Mouse (Mus musculus) liver, embryonic 13.5 days (tissue): ENCODE results near the gene Lrp2. TPM values are rescaled to one million over a fixed set of nuclear protein-coding genes. Genes with fewer than 3 reads are reported as not detected.
"Not testable (repeated sequence)": the region's sequence is repeated elsewhere in the genome, so short reads cannot be mapped to it uniquely, and the experiment has no call there.

Source experiments
- ATAC-seq: fragments of 200-750 bp; cut with Nextera tagmentation; 2 replicates; pipeline ENCODE4 v1.8.0; 2017; ENCODE audit warnings: low read depth, mild to moderate bottlenecking, moderate number of reproducible peaks, moderate library complexity
- DNase-seq: peaks from one replicate; pipeline ENCODE4 v3.0.0; 2022
- H3K27ac ChIP-seq: fragments of 300-500 bp; sonication (generic); 2 replicates; pipeline ENCODE4 v1.5.1; 2015; ENCODE audit warnings: moderate library complexity, mild to moderate bottlenecking, inconsistent platforms
- H3K27me3 ChIP-seq: fragments of 300-500 bp; sonication (generic); 2 replicates; pipeline ENCODE4 v1.6.1; 2015; ENCODE audit warnings: mild to moderate bottlenecking, inconsistent platforms
- H3K36me3 ChIP-seq: fragments of 300-500 bp; sonication (generic); 2 replicates; pipeline ENCODE4 v1.6.1; 2015; ENCODE audit warnings: mild to moderate bottlenecking, inconsistent platforms
- H3K4me1 ChIP-seq: fragments of 300-500 bp; sonication (generic); replicated peaks from 2 replicates; pipeline ENCODE4 v1.6.1; 2015; ENCODE audit warnings: inconsistent platforms
- H3K4me2 ChIP-seq: fragments of 300-500 bp; sonication (generic); 2 replicates; pipeline ENCODE4 v1.6.1; 2015; ENCODE audit warnings: inconsistent platforms, mild to moderate bottlenecking, moderate library complexity
- H3K4me3 ChIP-seq: fragments of 300-500 bp; sonication (generic); replicated peaks from 2 replicates; pipeline ENCODE4 v1.5.1; 2015; ENCODE audit warnings: mild to moderate bottlenecking, inconsistent platforms
- H3K9ac ChIP-seq: fragments of 300-500 bp; sonication (generic); 2 replicates; pipeline ENCODE4 v1.6.1; 2015; ENCODE audit warnings: mild to moderate bottlenecking, inconsistent platforms
- H3K9me3 ChIP-seq: fragments of 300-500 bp; sonication (generic); replicated peaks from 2 replicates; pipeline ENCODE4 v1.6.1; 2016; ENCODE audit warnings: inconsistent platforms
- WGBS: fragments of 180-500 bp; shearing (Covaris S2); methylation state at CpG from one replicate; pipeline ENCODE4 v1.1.7; 2015; ENCODE audit not compliant: insufficient replicate concordance; 5-methylcytosine and 5-hydroxymethylcytosine counted together
- polyA plus RNA-seq: library from polyadenylated mRNA; unstranded; fragments of >200 nt; fragmentation: Nextera tagmentation; extraction: Ambion mirVana; gene quantifications from 2 replicates; pipeline ENCODE4 v1.2.1, GENCODE M21; 2015

Gene Lrp2
- polyA plus RNA-seq, 1 experiment from 2014 or later, result 0.06 TPM

DNA sequence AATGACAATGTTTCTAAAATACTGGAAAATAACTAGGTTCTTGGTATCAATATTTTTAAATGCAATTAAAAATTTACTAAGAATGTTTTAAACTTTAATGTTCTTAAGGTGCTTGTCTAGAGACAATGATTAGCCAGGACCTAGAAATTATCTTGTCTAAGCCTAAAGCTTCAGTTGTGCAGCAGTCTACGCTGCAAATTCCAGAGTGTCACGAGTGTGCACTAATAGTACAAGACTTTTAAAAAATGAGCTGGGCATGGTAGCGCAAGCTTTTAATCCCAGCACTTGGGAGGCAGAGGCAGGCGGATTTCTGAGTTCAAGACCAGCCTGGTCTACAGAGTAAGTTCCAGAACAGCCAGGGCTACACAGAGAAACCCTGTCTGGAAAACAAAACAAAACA is 3.8 kb downstream of the Lrp2 start:
- H3K9ac ChIP-seq, H3K9me3 ChIP-seq, DNase-seq, ATAC-seq, H3K27ac ChIP-seq, H3K4me2 ChIP-seq, H3K4me3 ChIP-seq, H3K36me3 ChIP-seq: not testable (repeated sequence)
- H3K4me1 ChIP-seq, result peaks cover 13% of the 10 kb centered on the region
- peaks cover 52% of the 10 kb centered on the region for H3K27me3 ChIP-seq
- WGBS, result 75% methylated on average over 4 of the region's 4 CpGs

DNA sequence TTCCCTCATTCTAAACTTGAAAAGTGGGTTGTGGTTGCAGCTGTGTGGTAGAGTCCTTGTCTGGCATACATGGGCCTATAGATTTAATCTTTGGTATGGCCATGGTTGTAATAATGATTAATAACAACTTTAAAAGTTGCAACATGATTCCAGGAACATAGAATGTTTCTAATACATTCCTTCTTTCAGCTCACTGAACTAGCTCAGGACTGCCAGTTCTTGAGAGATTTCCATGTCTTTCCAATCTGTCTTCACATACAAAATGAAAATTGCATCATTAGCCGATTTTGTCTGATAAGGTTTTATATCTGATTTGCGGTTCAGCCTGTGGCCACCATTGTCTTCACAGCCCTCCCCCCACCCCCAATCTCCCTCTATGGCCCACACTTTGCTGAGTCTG is 5.8 kb downstream of the Lrp2 start:
- DNase-seq (no peak), ATAC-seq (no peak)
- no peaks in the 10 kb centered on the region for H3K36me3 ChIP-seq
- peaks cover 2% of the 10 kb centered on the region; the same call in 1 of the 2 replicates for H3K4me1 ChIP-seq
- no peak overlapping the region for H3K27ac ChIP-seq
- peaks cover 32% of the 10 kb centered on the region for H3K27me3 ChIP-seq
- H3K4me3 ChIP-seq, result no peak overlapping the region
- no peak overlapping the region for H3K4me2 ChIP-seq
- 65% methylated on average over 2 of the region's 2 CpGs for WGBS
- no peak overlapping the region for H3K9ac ChIP-seq
- H3K9me3 ChIP-seq, result no peaks in the 10 kb centered on the region

DNA sequence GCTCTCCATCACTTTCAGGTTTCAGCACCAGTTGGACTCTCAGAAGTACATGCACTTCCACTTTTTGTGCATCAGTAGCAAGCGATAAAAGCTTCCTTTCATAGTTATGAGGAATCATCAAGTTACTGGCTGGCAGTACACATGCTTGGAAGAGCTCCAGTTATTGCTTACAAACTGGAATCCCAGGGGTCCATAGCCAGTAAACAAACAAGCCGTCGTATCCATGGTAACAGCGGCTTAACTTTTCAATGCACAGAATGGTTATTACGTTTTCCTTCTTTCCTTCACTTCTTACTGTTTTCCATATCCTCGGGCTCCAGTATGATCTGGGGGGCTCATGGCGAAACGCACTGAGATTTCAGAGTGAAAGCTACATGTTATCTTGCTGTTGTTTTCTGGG is 7.7 kb downstream of the Lrp2 start:
- DNase-seq, result no peak
- Histone ChIP-seq H3K9ac (no peak overlapping the region), H3K4me2 (no peak overlapping the region), H3K27me3 (peaks cover 13% of the 10 kb centered on the region), H3K36me3 (no peaks in the 10 kb centered on the region), H3K4me3 (no peak overlapping the region), H3K9me3 (no peaks in the 10 kb centered on the region), H3K4me1 (no peaks in the 10 kb centered on the region), H3K27ac (no peak overlapping the region)
- no peak for ATAC-seq
- 67% methylated on average over 8 of the region's 8 CpGs for WGBS

DNA sequence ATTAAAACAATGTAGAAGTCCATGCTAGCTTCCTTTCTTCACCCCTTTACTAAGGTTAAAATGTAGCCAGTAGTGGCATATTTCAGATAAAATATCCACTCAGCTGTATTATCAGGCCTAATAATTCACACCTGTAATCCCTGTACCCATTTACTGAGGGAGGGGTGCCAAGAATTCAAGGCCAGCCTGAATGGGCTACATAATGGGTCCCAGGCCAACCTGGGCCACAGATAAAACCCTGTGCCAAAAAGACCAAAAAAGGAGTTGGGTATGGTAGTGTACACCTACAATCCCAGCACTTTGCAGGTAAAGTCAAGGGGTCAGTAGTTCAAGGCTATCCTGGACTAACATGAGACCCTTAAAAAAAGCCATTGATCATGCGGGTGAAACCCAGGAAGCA is 9.3 kb downstream of the Lrp2 start:
- no peaks in the 10 kb centered on the region for H3K9me3 ChIP-seq
- no peaks in the 10 kb centered on the region for H3K4me1 ChIP-seq
- H3K36me3 ChIP-seq, result no peaks in the 10 kb centered on the region
- no peak overlapping the region for H3K4me3 ChIP-seq
- H3K27me3 ChIP-seq, result 0 out of 2 replicates have a peak, but pooled peaks cover 4% of the 10 kb centered on the region
- H3K9ac ChIP-seq, result no peak overlapping the region
- 79% methylated on average over 1 of the region's 1 CpGs for WGBS
- no peak for ATAC-seq
- H3K27ac ChIP-seq, result no peak overlapping the region
- no peak overlapping the region for H3K4me2 ChIP-seq
- DNase-seq, result no peak

DNA sequence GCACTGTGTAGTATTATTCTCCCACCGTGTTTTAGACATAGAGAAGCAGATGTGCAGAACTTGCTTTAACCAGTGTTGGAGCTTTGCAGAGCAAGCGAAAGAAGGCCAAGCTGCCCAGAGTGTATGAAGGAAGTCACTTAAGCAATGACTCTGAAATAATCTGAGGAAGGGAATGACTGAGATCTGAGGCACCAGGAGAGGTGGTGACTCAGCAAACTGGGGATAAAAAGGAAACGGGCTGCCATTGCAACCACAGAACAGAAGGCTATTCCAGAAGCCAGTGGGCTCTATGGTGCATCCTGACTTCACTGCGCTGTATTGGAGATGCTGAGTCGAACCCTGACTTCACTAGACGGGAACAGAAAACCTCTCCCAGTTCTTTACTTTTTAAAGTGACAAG is 10.9 kb downstream of the Lrp2 start:
- H3K9ac ChIP-seq, result no peak overlapping the region
- no peak for ATAC-seq
- H3K9me3 ChIP-seq, result no peaks in the 10 kb centered on the region
- H3K27ac ChIP-seq, result no peak overlapping the region
- H3K36me3 ChIP-seq, result no peaks in the 10 kb centered on the region
- H3K4me1 ChIP-seq, result no peaks in the 10 kb centered on the region
- no peak for DNase-seq
- H3K4me2 ChIP-seq, result no peak overlapping the region
- no peaks in the 10 kb centered on the region for H3K27me3 ChIP-seq
- H3K4me3 ChIP-seq, result no peak overlapping the region
- 24% methylated on average over 6 of the region's 6 CpGs for WGBS

DNA sequence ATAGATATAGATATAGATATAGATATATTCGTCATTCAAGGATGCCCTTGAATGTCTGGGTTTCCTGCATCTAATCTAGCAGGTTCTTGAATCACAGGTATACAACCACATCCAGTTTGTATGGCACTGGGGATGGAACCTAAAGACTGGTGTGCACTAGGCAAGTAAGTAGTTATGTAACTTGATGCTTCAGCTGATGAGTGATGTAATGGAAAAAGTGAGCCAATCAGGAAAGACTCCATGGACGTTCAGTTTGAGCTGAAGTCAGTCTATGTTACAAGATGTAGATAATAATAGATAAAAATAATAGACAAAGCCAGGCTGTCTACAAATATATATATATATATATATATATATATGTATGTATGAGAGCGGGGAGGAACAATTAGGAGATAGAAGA is 11.6 kb downstream of the Lrp2 start:
- ATAC-seq, result no peak
- Histone ChIP-seq H3K9ac (no peak overlapping the region), H3K36me3 (no peaks in the 10 kb centered on the region), H3K4me3 (no peak overlapping the region), H3K4me1 (no peaks in the 10 kb centered on the region), H3K4me2 (no peak overlapping the region), H3K27me3 (no peaks in the 10 kb centered on the region), H3K9me3 (no peaks in the 10 kb centered on the region), H3K27ac (no peak overlapping the region)
- 50% methylated on average over 3 of the region's 3 CpGs for WGBS
- no peak for DNase-seq

DNA sequence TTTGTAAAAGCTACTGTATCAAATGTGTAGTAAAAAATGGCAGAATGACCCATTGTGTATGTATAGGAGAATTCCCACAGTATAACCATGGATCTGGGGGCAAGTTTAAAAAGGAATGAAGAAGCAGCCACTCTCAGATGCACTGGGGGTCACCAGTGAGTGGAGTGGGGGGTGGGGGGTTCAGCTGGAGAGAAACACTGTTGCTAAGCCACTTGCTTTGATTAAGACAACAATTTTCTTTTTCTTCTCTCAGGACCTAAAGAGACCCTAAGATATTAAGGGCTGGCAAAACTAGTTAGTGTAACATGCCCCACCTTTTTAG is 12.2 kb downstream of the Lrp2 start:
- Histone ChIP-seq H3K27me3 (no peaks in the 10 kb centered on the region), H3K27ac (no peak overlapping the region), H3K9ac (no peak overlapping the region), H3K9me3 (no peaks in the 10 kb centered on the region), H3K4me3 (no peak overlapping the region), H3K4me2 (no peak overlapping the region), H3K36me3 (no peaks in the 10 kb centered on the region), H3K4me1 (no peaks in the 10 kb centered on the region)
- ATAC-seq (no peak), DNase-seq (no peak)

DNA sequence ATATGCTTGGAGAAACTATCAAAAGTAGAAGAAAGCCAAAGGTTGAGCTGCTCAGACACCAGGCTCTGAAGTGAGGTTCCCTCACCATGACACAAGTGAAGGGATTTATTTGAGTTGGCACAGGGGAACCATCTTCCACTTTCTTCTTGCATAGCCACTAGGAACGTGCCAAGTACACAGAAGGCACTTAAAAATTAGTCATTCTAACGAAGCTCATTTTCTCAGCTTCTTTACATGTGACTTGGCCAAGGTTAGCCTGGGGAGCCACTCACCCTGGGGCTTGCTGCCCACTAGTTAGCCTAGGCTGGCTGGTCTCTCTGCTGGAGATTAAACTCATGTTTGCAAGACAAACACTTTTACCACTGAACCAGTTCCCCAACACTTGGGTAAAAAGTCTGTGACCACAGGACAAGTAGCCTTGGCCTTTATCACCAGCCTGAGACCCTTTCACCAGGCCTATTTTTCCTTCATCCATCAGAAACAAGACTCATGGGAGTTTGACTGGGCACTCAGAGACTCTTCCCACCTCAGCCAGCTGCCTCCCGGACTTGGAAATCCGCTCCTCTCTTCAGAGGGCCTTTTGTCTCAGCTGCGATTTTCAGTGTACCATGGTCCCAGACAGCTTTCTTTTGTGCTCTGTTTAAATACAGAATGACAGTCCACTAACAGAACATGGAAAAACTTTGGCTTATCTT is 12.7 kb downstream of the Lrp2 start:
- WGBS, result 66% methylated on average over 5 of the region's 5 CpGs
- H3K4me2 ChIP-seq, result no peak overlapping the region
- H3K9ac ChIP-seq, result no peak overlapping the region
- no peak for ATAC-seq
- no peak overlapping the region for H3K27ac ChIP-seq
- H3K36me3 ChIP-seq, result no peaks in the 10 kb centered on the region
- no peak overlapping the region for H3K4me3 ChIP-seq
- no peaks in the 10 kb centered on the region for H3K9me3 ChIP-seq
- H3K4me1 ChIP-seq, result no peaks in the 10 kb centered on the region
- no peaks in the 10 kb centered on the region for H3K27me3 ChIP-seq
- DNase-seq, result no peak

DNA sequence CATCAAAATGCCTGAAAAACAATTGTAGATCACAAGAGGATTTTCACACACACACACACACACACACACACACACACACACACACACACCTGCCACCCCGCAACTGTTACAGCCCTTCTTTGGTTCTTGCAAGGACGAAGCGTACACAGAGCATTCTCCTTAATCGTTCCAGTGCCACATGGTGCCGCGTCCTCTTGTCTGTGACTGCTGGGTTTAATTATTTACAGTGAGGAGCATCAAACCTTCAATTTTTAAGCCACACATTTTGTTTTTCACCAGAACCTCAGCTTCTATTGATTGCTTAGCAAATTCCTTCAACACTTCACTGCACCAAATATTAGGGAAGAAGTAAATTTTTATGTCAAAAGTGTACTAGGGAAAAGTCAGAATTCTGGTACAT is 15.3 kb downstream of the Lrp2 start:
- DNase-seq (no peak), ATAC-seq (no peak)
- no peak overlapping the region for H3K27ac ChIP-seq
- H3K36me3 ChIP-seq, result no peaks in the 10 kb centered on the region
- H3K4me2 ChIP-seq, result no peak overlapping the region
- H3K27me3 ChIP-seq, result no peaks in the 10 kb centered on the region
- H3K4me1 ChIP-seq, result no peaks in the 10 kb centered on the region
- H3K9me3 ChIP-seq, result no peaks in the 10 kb centered on the region
- 70% methylated on average over 6 of the region's 6 CpGs for WGBS
- H3K4me3 ChIP-seq, result no peak overlapping the region
- no peak overlapping the region for H3K9ac ChIP-seq

DNA sequence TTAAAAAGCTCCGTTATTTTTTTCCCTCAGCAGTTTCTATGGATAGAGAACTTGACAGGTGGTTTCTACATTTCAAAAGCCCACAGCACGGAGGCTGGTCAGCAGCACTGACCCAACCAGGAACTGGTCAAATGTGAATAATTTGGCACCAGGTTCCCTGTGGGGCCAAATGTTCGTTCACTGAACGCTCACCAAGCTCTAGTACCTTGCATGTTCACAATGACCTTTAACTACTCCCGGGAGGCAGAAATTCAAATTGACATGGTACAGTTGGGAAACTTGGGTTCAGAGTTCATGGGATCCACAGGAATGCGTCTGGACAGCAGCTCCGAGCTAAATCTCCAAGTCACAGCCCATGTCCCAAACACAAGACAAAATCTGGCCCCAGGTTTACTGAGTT is 19.6 kb downstream of the Lrp2 start:
- Histone ChIP-seq H3K36me3 (no peaks in the 10 kb centered on the region), H3K9ac (no peak overlapping the region), H3K27me3 (no peaks in the 10 kb centered on the region), H3K9me3 (no peaks in the 10 kb centered on the region), H3K4me2 (no peak overlapping the region), H3K4me1 (peaks cover 11% of the 10 kb centered on the region), H3K4me3 (no peak overlapping the region), H3K27ac (no peak overlapping the region)
- 63% methylated on average over 7 of the region's 7 CpGs for WGBS
- no peak for ATAC-seq
- DNase-seq, result no peak

DNA sequence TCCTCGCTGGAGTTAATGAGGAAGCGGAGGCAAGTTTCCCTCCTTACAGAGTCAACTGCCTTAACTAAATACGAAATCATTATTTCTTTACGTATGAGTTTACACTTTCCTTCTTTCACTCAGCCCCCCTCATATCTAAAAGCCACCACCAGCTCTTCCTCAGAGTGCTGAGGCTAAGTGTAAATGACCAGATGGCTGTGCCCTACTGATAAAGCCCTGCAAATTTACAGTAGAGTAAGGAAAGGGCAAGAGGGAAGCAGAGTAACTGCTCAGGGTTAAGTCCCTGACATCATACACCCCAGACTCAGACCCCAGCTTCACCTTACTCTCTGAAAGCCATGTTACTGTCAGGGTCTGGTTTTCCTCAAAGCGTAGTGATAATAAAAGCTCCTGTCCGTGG is 22.4 kb downstream of the Lrp2 start:
- ATAC-seq, result peak; percentile 79
- H3K4me2 ChIP-seq, result no peak overlapping the region

DNA sequence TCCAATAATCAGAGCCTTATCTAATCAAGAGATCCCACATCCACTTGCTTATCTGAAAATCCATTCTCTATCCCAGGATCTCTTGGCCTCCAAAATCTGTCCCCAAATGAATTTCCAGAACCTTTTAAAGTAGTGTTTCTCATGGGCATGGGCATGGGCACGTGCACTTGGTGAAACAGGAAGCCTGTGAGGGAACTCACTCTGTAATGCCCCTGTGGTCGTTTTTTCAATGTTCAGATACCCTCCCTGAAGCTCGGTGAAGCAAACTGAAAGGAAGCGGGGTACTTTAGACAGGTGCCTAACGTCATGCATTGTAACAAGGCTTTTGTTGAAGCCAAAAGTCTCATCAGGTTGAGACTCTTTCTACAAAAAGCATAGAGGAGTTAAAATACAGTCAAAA is 23.1 kb downstream of the Lrp2 start:
- ATAC-seq (no peak), DNase-seq (no peak)
- Histone ChIP-seq H3K9me3 (no peaks in the 10 kb centered on the region), H3K4me3 (no peak overlapping the region), H3K4me1 (peaks cover 11% of the 10 kb centered on the region), H3K27me3 (peaks cover 7% of the 10 kb centered on the region; the same call in 1 of the 2 replicates), H3K9ac (no peak overlapping the region), H3K4me2 (no peak overlapping the region), H3K36me3 (no peaks in the 10 kb centered on the region), H3K27ac (no peak overlapping the region)
- WGBS, result 23% methylated on average over 5 of the region's 5 CpGs

More for the DNA sequence above, 22.4 kb downstream of the Lrp2 start:
- no peaks in the 10 kb centered on the region for H3K36me3 ChIP-seq
- peak; percentile 19 for DNase-seq
- H3K27ac ChIP-seq, result no peak overlapping the region
- no peak overlapping the region for H3K9ac ChIP-seq
- no peaks in the 10 kb centered on the region for H3K9me3 ChIP-seq
- 29% methylated on average over 6 of the region's 6 CpGs for WGBS
- H3K27me3 ChIP-seq, result peaks cover 7% of the 10 kb centered on the region; the same call in 1 of the 2 replicates
- no peak overlapping the region for H3K4me3 ChIP-seq
- H3K4me1 ChIP-seq, result peaks cover 11% of the 10 kb centered on the region
